Mouse (Mus musculus) embryonic facial prominence, embryonic 12.5 days (tissue): ENCODE measurements at regions not wholly inside any gene's neighbourhood (a gene's known extent, or its start where the extent isn't known, plus 50 kb on each side); places are given as distances from the start of the nearest gene placed in this dataset.
A peak's percentile ranks its signal among the peaks of the same experiment; 100 is the strongest.

ENCODE experiments used
- ATAC-seq: fragments of 200-750 bp; cut with Nextera tagmentation; 2 replicates; pipeline ENCODE4 v1.8.0; 2017; ENCODE audit not compliant: insufficient number of reproducible peaks, insufficient read depth, low FRiP score, low TSS enrichment
- H3K27ac ChIP-seq: fragments of 300-500 bp; sonication (generic); 2 replicates; pipeline ENCODE4 v1.5.1; 2016; ENCODE audit warnings: mild to moderate bottlenecking
- H3K27me3 ChIP-seq: fragments of 300-500 bp; sonication (generic); 2 replicates; pipeline ENCODE4 v1.6.1; 2016; ENCODE audit warnings: mild to moderate bottlenecking, moderate library complexity
- H3K36me3 ChIP-seq: fragments of 300-500 bp; sonication (generic); 2 replicates; pipeline ENCODE4 v1.6.1; 2016; ENCODE audit warnings: mild to moderate bottlenecking
- H3K4me1 ChIP-seq: fragments of 300-500 bp; sonication (generic); 2 replicates; pipeline ENCODE4 v1.6.1; 2016
- H3K4me2 ChIP-seq: fragments of 300-500 bp; sonication (generic); replicated peaks from 2 replicates; pipeline ENCODE4 v1.6.1; 2016; ENCODE audit warnings: mild to moderate bottlenecking, moderate library complexity
- H3K4me3 ChIP-seq: fragments of 300-500 bp; sonication (generic); 2 replicates; pipeline ENCODE4 v1.5.1; 2016; ENCODE audit warnings: mild to moderate bottlenecking
- H3K9ac ChIP-seq: fragments of 300-500 bp; sonication (generic); 2 replicates; pipeline ENCODE4 v1.6.1; 2016; ENCODE audit warnings: mild to moderate bottlenecking, moderate library complexity
- H3K9me3 ChIP-seq: fragments of 300-500 bp; sonication (generic); 2 replicates; pipeline ENCODE4 v1.6.1; 2016; ENCODE audit warnings: mild to moderate bottlenecking, moderate library complexity
- WGBS: fragments of 180-500 bp; shearing (Covaris S2); methylation state at CpG from one replicate; pipeline ENCODE4 v1.1.7; 2016; 5-methylcytosine and 5-hydroxymethylcytosine counted together

GRCm38 (mm10) chr2:138046918-138047317 lies 209.4 kb upstream of the Btbd3 start:
- 83% methylated on average over 3 of the region's 3 CpGs for WGBS
- Histone ChIP-seq H3K4me3 (no peak overlapping the region), H3K27me3 (no peaks in the 10 kb centered on the region), H3K4me2 (no peak overlapping the region), H3K9ac (no peak overlapping the region), H3K4me1 (no peaks in the 10 kb centered on the region), H3K36me3 (no peaks in the 10 kb centered on the region), H3K9me3 (no peaks in the 10 kb centered on the region), H3K27ac (no peak overlapping the region)
- no peak for ATAC-seq

GRCm38 (mm10) chr2:138045933-138046642 lies 210.3 kb upstream of the Btbd3 start:
- no peak for ATAC-seq
- H3K27me3 ChIP-seq, result no peaks in the 10 kb centered on the region
- H3K9me3 ChIP-seq, result no peaks in the 10 kb centered on the region

GRCm38 (mm10) chr2:138040706-138041105 lies 215.7 kb upstream of the Btbd3 start:
- H3K4me2 ChIP-seq, result no peak overlapping the region

More at GRCm38 (mm10) chr2:138045933-138046642, 210.3 kb upstream of the Btbd3 start:
- 53% methylated on average over 5 of the region's 5 CpGs for WGBS
- Histone ChIP-seq H3K4me3 (no peak overlapping the region), H3K36me3 (no peaks in the 10 kb centered on the region), H3K4me1 (no peaks in the 10 kb centered on the region), H3K4me2 (no peak overlapping the region), H3K9ac (no peak overlapping the region), H3K27ac (no peak overlapping the region)

GRCm38 (mm10) chr2:138040302-138040701 lies 216.1 kb upstream of the Btbd3 start:
- no peak overlapping the region for H3K9ac ChIP-seq
- WGBS, result 74% methylated on average over 5 of the region's 5 CpGs
- no peak overlapping the region for H3K4me2 ChIP-seq
- no peaks in the 10 kb centered on the region for H3K36me3 ChIP-seq
- H3K4me3 ChIP-seq, result no peak overlapping the region
- H3K4me1 ChIP-seq, result no peaks in the 10 kb centered on the region
- no peaks in the 10 kb centered on the region for H3K9me3 ChIP-seq
- no peak for ATAC-seq
- no peak overlapping the region for H3K27ac ChIP-seq
- no peaks in the 10 kb centered on the region for H3K27me3 ChIP-seq

More at GRCm38 (mm10) chr2:138040706-138041105, 215.7 kb upstream of the Btbd3 start:
- Histone ChIP-seq H3K27ac (no peak overlapping the region), H3K9ac (no peak overlapping the region), H3K9me3 (no peaks in the 10 kb centered on the region), H3K27me3 (no peaks in the 10 kb centered on the region), H3K36me3 (no peaks in the 10 kb centered on the region), H3K4me3 (no peak overlapping the region), H3K4me1 (no peaks in the 10 kb centered on the region)
- whole genome bisulfite sequencing, result 83% methylated on average over 6 of the region's 6 CpGs
- no peak for ATAC-seq

GRCm38 (mm10) chr2:138034123-138034736 lies 222.1 kb upstream of the Btbd3 start:
- no peak for ATAC-seq
- no peaks in the 10 kb centered on the region for H3K36me3 ChIP-seq
- no peak overlapping the region for H3K9ac ChIP-seq
- H3K27ac ChIP-seq, result no peak overlapping the region
- H3K4me2 ChIP-seq, result no peak overlapping the region
- no peaks in the 10 kb centered on the region for H3K27me3 ChIP-seq
- no peaks in the 10 kb centered on the region for H3K9me3 ChIP-seq
- no peaks in the 10 kb centered on the region for H3K4me1 ChIP-seq
- H3K4me3 ChIP-seq, result no peak overlapping the region
- 71% methylated on average over 8 of the region's 8 CpGs for WGBS

- no peaks in the 10 kb centered on the region for H3K36me3 ChIP-seq
- WGBS, result 26% methylated on average over 11 of the region's 11 CpGs
- no peak for ATAC-seq
- H3K27me3 ChIP-seq, result no peaks in the 10 kb centered on the region
- H3K27ac ChIP-seq, result no peak overlapping the region
- H3K9me3 ChIP-seq, result no peaks in the 10 kb centered on the region
- no peak overlapping the region for H3K4me3 ChIP-seq
- no peak overlapping the region for H3K4me2 ChIP-seq
- no peak overlapping the region for H3K9ac ChIP-seq
- H3K4me1 ChIP-seq, result no peaks in the 10 kb centered on the region
These were observed 222.8 kb upstream of the Btbd3 start for GRCm38 (mm10) chr2:138033379-138034122.

GRCm38 (mm10) chr2:138027411-138027810 lies 229.0 kb upstream of the Btbd3 start:
- Histone ChIP-seq H3K4me2 (no peak overlapping the region), H3K9me3 (no peaks in the 10 kb centered on the region), H3K36me3 (no peaks in the 10 kb centered on the region), H3K27ac (no peak overlapping the region), H3K4me1 (no peaks in the 10 kb centered on the region), H3K9ac (no peak overlapping the region), H3K27me3 (no peaks in the 10 kb centered on the region), H3K4me3 (no peak overlapping the region)
- no peak for ATAC-seq
- WGBS, result 89% methylated on average over 1 of the region's 1 CpGs

- Histone ChIP-seq H3K27me3 (no peaks in the 10 kb centered on the region), H3K9me3 (no peaks in the 10 kb centered on the region), H3K9ac (no peak overlapping the region), H3K36me3 (no peaks in the 10 kb centered on the region), H3K4me2 (no peak overlapping the region), H3K27ac (no peak overlapping the region), H3K4me3 (no peak overlapping the region), H3K4me1 (no peaks in the 10 kb centered on the region)
- no peak for ATAC-seq
- WGBS, result 71% methylated on average over 2 of the region's 2 CpGs
These were observed 232.8 kb upstream of the Btbd3 start for GRCm38 (mm10) chr2:138023558-138023957.

- H3K27me3 ChIP-seq, result no peaks in the 10 kb centered on the region
- no peak overlapping the region for H3K4me2 ChIP-seq
- no peaks in the 10 kb centered on the region for H3K4me1 ChIP-seq
- no peaks in the 10 kb centered on the region for H3K36me3 ChIP-seq
- no peak overlapping the region for H3K9ac ChIP-seq
- no peak overlapping the region for H3K4me3 ChIP-seq
- 49% methylated on average over 3 of the region's 3 CpGs for WGBS
- no peaks in the 10 kb centered on the region for H3K9me3 ChIP-seq
- no peak for ATAC-seq
- H3K27ac ChIP-seq, result no peak overlapping the region
These were observed 274.6 kb upstream of the Btbd3 start for GRCm38 (mm10) chr2:137981766-137982165.

GRCm38 (mm10) chr2:137977767-137978166 lies 278.6 kb upstream of the Btbd3 start:
- Histone ChIP-seq H3K4me2 (no peak overlapping the region), H3K9ac (no peak overlapping the region), H3K27me3 (no peaks in the 10 kb centered on the region), H3K9me3 (no peaks in the 10 kb centered on the region), H3K4me1 (no peaks in the 10 kb centered on the region), H3K36me3 (no peaks in the 10 kb centered on the region), H3K4me3 (no peak overlapping the region), H3K27ac (no peak overlapping the region)
- ATAC-seq, result 0 out of 2 replicates have a peak, but pooled peaks have one; percentile 28
- 41% methylated on average over 4 of the region's 4 CpGs for WGBS

- Histone ChIP-seq H3K4me3 (no peak overlapping the region), H3K4me2 (no peak overlapping the region), H3K4me1 (no peaks in the 10 kb centered on the region), H3K9me3 (no peaks in the 10 kb centered on the region), H3K36me3 (no peaks in the 10 kb centered on the region), H3K27me3 (no peaks in the 10 kb centered on the region), H3K9ac (no peak overlapping the region), H3K27ac (no peak overlapping the region)
- 50% methylated on average over 3 of the region's 3 CpGs for WGBS
- no peak for ATAC-seq
These were observed 281.7 kb upstream of the Btbd3 start for GRCm38 (mm10) chr2:137974651-137975050.

- Histone ChIP-seq H3K36me3 (no peaks in the 10 kb centered on the region), H3K9me3 (no peaks in the 10 kb centered on the region), H3K9ac (no peak overlapping the region), H3K27me3 (no peaks in the 10 kb centered on the region), H3K27ac (no peak overlapping the region), H3K4me2 (no peak overlapping the region), H3K4me3 (no peak overlapping the region), H3K4me1 (no peaks in the 10 kb centered on the region)
- ATAC-seq, result no peak
- 64% methylated on average over 4 of the region's 4 CpGs for WGBS
These were observed 287.2 kb upstream of the Btbd3 start for GRCm38 (mm10) chr2:137969156-137969555.
